Mouse (Mus musculus): ENCODE measurements at regions not wholly inside any gene's neighbourhood (a gene's known extent, or its start where the extent isn't known, plus 50 kb on each side); places are given as distances from the start of the nearest gene placed in this dataset.

- TF ChIP-seq CTCF (IDR thresholded peaks at IDR 0.05; ENCODE audit: borderline replicate concordance, extremely low read depth, insufficient read depth, insufficient read length) (no peak), POLR2A (IDR thresholded peaks at IDR 0.05; ENCODE audit: borderline replicate concordance, extremely low read depth, insufficient read depth, insufficient read length, poor library complexity, severe bottlenecking) (no peak)
- no peak for DNase-seq (ENCODE audit: low read depth)
Measured at GRCm38 (mm10) chr6:96745906-96746305, 314.3 kb downstream of the Fam19a4 start.

- no peak for TF ChIP-seq CTCF (IDR thresholded peaks at IDR 0.05; ENCODE audit: borderline replicate concordance, extremely low read depth, insufficient read depth, insufficient read length)
- TF ChIP-seq POLR2A (IDR thresholded peaks at IDR 0.05; ENCODE audit: borderline replicate concordance, extremely low read depth, insufficient read depth, insufficient read length, poor library complexity, severe bottlenecking): no peak
Measured at GRCm38 (mm10) chr6:96716931-96717330, 343.3 kb downstream of the Fam19a4 start.

GRCm38 (mm10) chr6:96709761-96710160, 350.5 kb downstream of the Fam19a4 start:
- TF ChIP-seq CTCF (IDR thresholded peaks at IDR 0.05; ENCODE audit: borderline replicate concordance, extremely low read depth, insufficient read depth, insufficient read length) (no peak), POLR2A (IDR thresholded peaks at IDR 0.05; ENCODE audit: borderline replicate concordance, extremely low read depth, insufficient read depth, insufficient read length, poor library complexity, severe bottlenecking) (no peak)
- DNase-seq (ENCODE audit: low read depth): peak; percentile 8

More at GRCm38 (mm10) chr6:96716931-96717330, 343.3 kb downstream of the Fam19a4 start:
- no peak for DNase-seq (ENCODE audit: low read depth)
